Mouse (Mus musculus) layer of hippocampus, adult 18-20 months (tissue): ENCODE measurements at regions not wholly inside any gene's neighbourhood (a gene's known extent, or its start where the extent isn't known, plus 50 kb on each side); places are given as distances from the start of the nearest gene placed in this dataset.

Source experiments
- DNase-seq, 2 experiments: peaks; one replicate each; pipeline ENCODE4 v3.0.0; 2022; ENCODE audit warnings: low spot score in 2 of 2

GRCm38 (mm10) chr1:186505051-186505711 lies 200.6 kb downstream of the Tgfb2 start:
- DNase-seq = no peak

GRCm38 (mm10) chr1:186501726-186502125 lies 204.1 kb downstream of the Tgfb2 start:
- DNase-seq = no peak

- no peak for DNase-seq
Measured at GRCm38 (mm10) chr1:186497872-186498271, 207.9 kb downstream of the Tgfb2 start.

- no peak for DNase-seq
Measured at GRCm38 (mm10) chr1:186497333-186497732, 208.5 kb downstream of the Tgfb2 start.

- no peak for DNase-seq
Measured at GRCm38 (mm10) chr1:186494411-186494783, 211.4 kb downstream of the Tgfb2 start.

- DNase-seq = no peak
Measured at GRCm38 (mm10) chr1:186493664-186494410, 212.0 kb downstream of the Tgfb2 start.

- no peak for DNase-seq
Measured at GRCm38 (mm10) chr1:186482177-186482576, 223.6 kb downstream of the Tgfb2 start.

- DNase-seq = no peak
Measured at GRCm38 (mm10) chr1:186480019-186480418, 225.8 kb downstream of the Tgfb2 start.

GRCm38 (mm10) chr1:186478428-186479238 lies 227.2 kb downstream of the Tgfb2 start:
- no peak for DNase-seq

GRCm38 (mm10) chr1:186474844-186475243 lies 230.9 kb downstream of the Tgfb2 start:
- peak; percentile 37 to 78 for DNase-seq

GRCm38 (mm10) chr1:186474385-186474784 lies 231.4 kb downstream of the Tgfb2 start:
- DNase-seq = no peak

GRCm38 (mm10) chr1:186472955-186473354 lies 232.8 kb downstream of the Tgfb2 start:
- peak in 1 of 2 experiments; percentile 15 for DNase-seq

GRCm38 (mm10) chr1:186465526-186465925 lies 240.3 kb downstream of the Tgfb2 start:
- DNase-seq = no peak

GRCm38 (mm10) chr1:186460742-186461141 lies 245.0 kb downstream of the Tgfb2 start:
- no peak for DNase-seq

GRCm38 (mm10) chr1:186458099-186458637 lies 247.6 kb downstream of the Tgfb2 start:
- DNase-seq = no peak

GRCm38 (mm10) chr1:186457098-186457497 lies 248.7 kb downstream of the Tgfb2 start:
- DNase-seq = no peak

- no peak for DNase-seq
Measured at GRCm38 (mm10) chr1:186456131-186456530, 249.7 kb downstream of the Tgfb2 start.

GRCm38 (mm10) chr1:186455177-186455660 lies 250.6 kb downstream of the Tgfb2 start:
- DNase-seq = no peak

- no peak for DNase-seq
Measured at GRCm38 (mm10) chr1:186454393-186455085, 251.2 kb downstream of the Tgfb2 start.

GRCm38 (mm10) chr1:186448841-186449650 lies 256.7 kb downstream of the Tgfb2 start:
- DNase-seq = no peak
